Mouse (Mus musculus): ENCODE results near the gene Mvb12b. TPM values are rescaled to one million over a fixed set of nuclear protein-coding genes. Genes with fewer than 3 reads are reported as not detected.
A peak's percentile ranks its signal among the peaks of the same experiment; 100 is the strongest.

Gene Mvb12b
- total and polyA plus RNA-seq, 2 experiments from 2014 or later: 68.1 to 155 TPM

DNA sequence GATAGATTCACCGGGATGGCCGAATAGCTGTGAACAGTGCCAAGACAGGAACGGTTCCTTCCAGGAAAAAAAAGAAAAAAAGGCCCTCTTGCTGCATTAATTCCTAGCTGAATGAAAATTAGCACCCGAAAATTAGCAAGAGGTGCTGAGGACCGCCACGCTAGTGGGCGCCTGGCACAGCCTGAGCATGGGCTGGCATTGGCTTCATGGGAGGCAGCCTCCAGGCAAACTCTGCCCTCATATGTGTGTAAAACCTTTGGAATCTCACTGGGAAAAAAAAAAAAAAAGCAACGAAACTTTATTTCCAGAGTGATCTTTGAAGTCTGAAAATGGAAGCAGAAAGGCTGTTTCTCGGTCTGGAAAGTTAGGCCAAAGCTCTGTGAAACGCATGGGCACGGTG lies 110.7 kb downstream of the Mvb12b start:
- no peak for DNase-seq (ENCODE audit: low spot score)
- TF ChIP-seq CTCF (IDR thresholded peaks at IDR 0.05): no peak
- 86% methylated on average over 11 of the region's 11 CpGs for WGBS
- Histone ChIP-seq H3K9ac (replicated peaks; ENCODE audit: low read length, poor library complexity, severe bottlenecking) (no peak overlapping the region), H3K27ac (ENCODE audit: low read depth, low read length) (no peak overlapping the region), H3K4me1 (ENCODE audit: insufficient read depth, low read length) (peaks cover 12% of the 10 kb centered on the region), H3K36me3 (ENCODE audit: insufficient read depth, low read length) (peaks cover 8% of the 10 kb centered on the region), H3K4me2 (ENCODE audit: low read depth, low read length, poor library complexity, severe bottlenecking) (no peak overlapping the region), H3K27me3 (ENCODE audit: insufficient read depth, low read length) (no peaks in the 10 kb centered on the region), H3K9me3 (ENCODE audit: low read length) (no peaks in the 10 kb centered on the region), H3K4me3 (ENCODE audit: low read depth, low read length) (no peak overlapping the region)
- ATAC-seq (ENCODE audit: low FRiP score): no peak

DNA sequence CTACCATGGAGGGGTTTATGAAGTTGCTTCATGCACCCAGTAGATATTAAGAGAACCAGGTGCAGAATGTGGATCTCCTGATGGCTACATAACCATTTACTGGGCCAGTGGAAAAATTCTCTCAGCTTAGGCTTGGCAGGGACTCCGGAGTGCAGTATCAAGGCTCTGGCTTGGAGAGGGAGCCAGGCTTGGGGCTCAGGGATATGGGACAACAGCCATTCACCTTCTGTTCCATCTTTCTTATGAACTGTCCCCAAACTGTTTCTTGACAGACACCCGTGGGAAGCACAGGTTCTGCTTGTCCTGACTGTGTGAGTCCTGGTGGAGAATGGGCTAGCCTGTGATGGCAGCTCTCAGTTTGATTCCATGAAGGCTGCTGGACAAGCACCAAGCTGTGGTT lies 112.9 kb downstream of the Mvb12b start:
- Histone ChIP-seq H3K4me2 (ENCODE audit: low read depth, low read length, poor library complexity, severe bottlenecking) (no peak overlapping the region), H3K36me3 (ENCODE audit: insufficient read depth, low read length) (peaks cover 8% of the 10 kb centered on the region), H3K4me3 (ENCODE audit: low read depth, low read length) (no peak overlapping the region), H3K9me3 (ENCODE audit: low read length) (no peaks in the 10 kb centered on the region), H3K27ac (ENCODE audit: low read depth, low read length) (no peak overlapping the region), H3K4me1 (ENCODE audit: insufficient read depth, low read length) (peaks cover 7% of the 10 kb centered on the region), H3K27me3 (ENCODE audit: insufficient read depth, low read length) (no peaks in the 10 kb centered on the region), H3K9ac (replicated peaks; ENCODE audit: low read length, poor library complexity, severe bottlenecking) (no peak overlapping the region)
- DNase-seq (ENCODE audit: low spot score) (no peak), ATAC-seq (ENCODE audit: low FRiP score) (no peak)
- no peak for TF ChIP-seq CTCF (IDR thresholded peaks at IDR 0.05)
- 90% methylated on average over 2 of the region's 2 CpGs for WGBS

DNA sequence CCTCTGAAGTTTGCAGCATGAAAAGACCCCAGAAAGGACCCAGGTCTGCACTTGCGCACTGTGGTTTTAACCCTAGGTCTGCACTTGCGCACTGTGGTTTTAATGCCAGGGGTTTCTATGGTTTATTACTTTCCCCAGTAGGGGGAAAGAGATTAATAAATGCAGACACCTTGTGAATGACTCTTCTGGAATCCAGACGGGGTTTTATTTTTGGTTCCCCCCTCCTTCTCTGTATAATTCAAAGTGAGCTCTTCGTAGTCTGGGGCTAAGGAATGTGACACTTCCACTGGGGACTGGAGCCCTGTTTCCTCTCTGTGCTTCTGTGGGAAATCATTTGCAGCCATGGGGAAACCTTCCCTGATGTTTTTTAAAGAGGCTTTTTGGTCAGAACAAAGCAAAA lies 113.6 kb downstream of the Mvb12b start:
- TF ChIP-seq CTCF (IDR thresholded peaks at IDR 0.05): no peak
- DNase-seq (ENCODE audit: low spot score): no peak
- no peak for ATAC-seq (ENCODE audit: low FRiP score)
- Histone ChIP-seq H3K36me3 (ENCODE audit: insufficient read depth, low read length) (peaks cover 8% of the 10 kb centered on the region), H3K9me3 (ENCODE audit: low read length) (no peaks in the 10 kb centered on the region), H3K27me3 (ENCODE audit: insufficient read depth, low read length) (no peaks in the 10 kb centered on the region), H3K4me2 (ENCODE audit: low read depth, low read length, poor library complexity, severe bottlenecking) (no peak overlapping the region), H3K9ac (replicated peaks; ENCODE audit: low read length, poor library complexity, severe bottlenecking) (no peak overlapping the region), H3K27ac (ENCODE audit: low read depth, low read length) (0 out of 2 replicates have a peak overlapping the region, but pooled peaks have one; percentile 12), H3K4me3 (ENCODE audit: low read depth, low read length) (no peak overlapping the region), H3K4me1 (ENCODE audit: insufficient read depth, low read length) (peaks cover 7% of the 10 kb centered on the region)
- WGBS: 49% methylated on average over 4 of the region's 4 CpGs

DNA sequence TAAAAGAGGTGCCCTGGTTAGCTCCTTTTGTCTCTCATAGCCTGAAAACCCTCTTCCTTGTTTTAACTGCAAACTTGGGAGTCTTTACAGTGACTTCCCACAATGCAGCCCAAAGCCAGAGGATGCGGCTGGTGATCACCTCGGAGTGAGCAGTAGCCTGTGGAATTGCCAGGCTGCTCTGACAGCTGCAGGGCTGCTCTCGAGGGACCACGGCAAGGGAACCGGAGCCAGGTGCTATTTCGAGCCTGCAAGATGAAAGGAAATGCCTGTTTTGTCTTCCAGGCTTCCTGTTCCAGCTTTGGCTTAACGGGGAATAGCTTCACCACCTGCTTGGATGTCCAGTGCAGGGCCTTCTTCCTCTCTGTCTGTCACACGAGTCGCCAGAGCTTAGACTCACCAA lies 115.3 kb downstream of the Mvb12b start:
- Histone ChIP-seq H3K27me3 (ENCODE audit: insufficient read depth, low read length) (no peaks in the 10 kb centered on the region), H3K27ac (ENCODE audit: low read depth, low read length) (peak overlapping the region; percentile 47), H3K36me3 (ENCODE audit: insufficient read depth, low read length) (peaks cover 8% of the 10 kb centered on the region), H3K4me1 (ENCODE audit: insufficient read depth, low read length) (peaks cover 7% of the 10 kb centered on the region), H3K9me3 (ENCODE audit: low read length) (no peaks in the 10 kb centered on the region), H3K4me3 (ENCODE audit: low read depth, low read length) (no peak overlapping the region), H3K4me2 (ENCODE audit: low read depth, low read length, poor library complexity, severe bottlenecking) (no peak overlapping the region), H3K9ac (replicated peaks; ENCODE audit: low read length, poor library complexity, severe bottlenecking) (no peak overlapping the region)
- WGBS: 37% methylated on average over 9 of the region's 9 CpGs
- no peak for DNase-seq (ENCODE audit: low spot score)
- no peak for ATAC-seq (ENCODE audit: low FRiP score)
- no peak for TF ChIP-seq CTCF (IDR thresholded peaks at IDR 0.05)

- Histone ChIP-seq H3K9me3 (ENCODE audit: low read length) (no peaks in the 10 kb centered on the region), H3K27ac (ENCODE audit: low read depth, low read length) (no peak overlapping the region), H3K4me3 (ENCODE audit: low read depth, low read length) (no peak overlapping the region), H3K36me3 (ENCODE audit: insufficient read depth, low read length) (peaks cover 8% of the 10 kb centered on the region), H3K9ac (replicated peaks; ENCODE audit: low read length, poor library complexity, severe bottlenecking) (no peak overlapping the region), H3K4me1 (ENCODE audit: insufficient read depth, low read length) (peaks cover 7% of the 10 kb centered on the region), H3K27me3 (ENCODE audit: insufficient read depth, low read length) (no peaks in the 10 kb centered on the region), H3K4me2 (ENCODE audit: low read depth, low read length, poor library complexity, severe bottlenecking) (no peak overlapping the region)
- WGBS: 57% methylated on average over 10 of the region's 10 CpGs
- no peak for DNase-seq (ENCODE audit: low spot score)
- TF ChIP-seq CTCF (IDR thresholded peaks at IDR 0.05): no peak
- no peak for ATAC-seq (ENCODE audit: low FRiP score)
Observed at GRCm38 (mm10) chr2:33771388-33771787, 116.4 kb downstream of the Mvb12b start.

DNA sequence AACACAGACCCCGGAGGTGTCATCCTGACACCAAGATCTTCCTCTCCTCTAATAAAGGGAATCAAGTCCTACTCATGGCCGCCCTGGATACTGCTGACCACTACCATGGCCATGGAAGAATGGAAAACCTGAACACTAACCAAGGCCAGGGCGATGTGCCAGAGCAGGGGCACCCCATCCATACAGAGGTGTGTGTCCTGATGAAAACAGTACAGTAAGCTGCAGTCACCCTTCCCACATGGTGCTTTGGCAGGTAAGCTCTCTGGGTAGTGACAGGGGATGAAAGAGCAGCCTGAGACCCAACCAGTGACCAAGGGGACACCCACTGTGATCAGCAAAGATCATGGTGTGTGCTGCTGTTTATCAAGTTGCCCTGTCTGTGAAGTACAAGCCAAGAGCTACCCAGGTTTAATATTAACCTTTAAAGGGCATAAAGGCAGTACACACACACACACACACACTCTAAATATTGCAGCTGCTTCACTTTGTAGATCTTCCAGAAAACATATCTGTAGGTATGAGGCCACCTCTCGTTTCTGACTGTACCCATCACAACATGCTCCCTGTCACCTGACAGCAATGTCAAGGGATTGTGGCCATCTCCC lies 117.1 kb downstream of the Mvb12b start:
- TF ChIP-seq CTCF (IDR thresholded peaks at IDR 0.05): no peak
- no peaks in the 10 kb centered on the region for H3K9me3 ChIP-seq (ENCODE audit: low read length)
- DNase-seq (ENCODE audit: low spot score) (no peak), ATAC-seq (ENCODE audit: low FRiP score) (no peak)
- H3K27ac ChIP-seq (ENCODE audit: low read depth, low read length): no peak overlapping the region
- H3K36me3 ChIP-seq (ENCODE audit: insufficient read depth, low read length): peaks cover 3% of the 10 kb centered on the region; the same call in 1 of the 2 replicates
- H3K4me2 ChIP-seq (ENCODE audit: low read depth, low read length, poor library complexity, severe bottlenecking): no peak overlapping the region
- H3K27me3 ChIP-seq (ENCODE audit: insufficient read depth, low read length): no peaks in the 10 kb centered on the region
- peaks cover 7% of the 10 kb centered on the region for H3K4me1 ChIP-seq (ENCODE audit: insufficient read depth, low read length)
- no peak overlapping the region for H3K4me3 ChIP-seq (ENCODE audit: low read depth, low read length)
- no peak overlapping the region for H3K9ac ChIP-seq (replicated peaks; ENCODE audit: low read length, poor library complexity, severe bottlenecking)
- 88% methylated on average over 4 of the region's 4 CpGs for WGBS

All from midbrain, postnatal 0 days (tissue).